In genomic region chr1:134339757-134340619, GRCm38 (mm10) we compare ENCODE assay signal across 17 mouse cellular contexts. TPM values are rescaled to one million over a fixed set of nuclear protein-coding genes. Genes with fewer than 3 reads are reported as not detected.
A peak's percentile ranks its signal among the peaks of the same experiment; 100 is the strongest.
DNase-seq lines count a peak whose midpoint lies in the region; ATAC-seq and TF ChIP-seq lines count a peak whose summit lies in the region.
"Had no signal": no experiment of that assay in that cellular context is flagged by ENCODE, and none has a peak within 500 bp of the region (broad histone marks: within the 10 kb centered on the region; RNA-seq: fewer than 3 reads in every experiment).

No protein-coding gene starts in this region.

- no peaks in the 10 kb centered on the region for H3K36me3 ChIP-seq in intestine, postnatal 0 days (ENCODE audit: control insufficient read depth, insufficient read depth)
- H3K36me3 ChIP-seq in intestine, embryonic 16.5 days (ENCODE audit: control insufficient read depth, insufficient read depth, low read length) = no peaks in the 10 kb centered on the region
- H3K36me3 ChIP-seq in midbrain, postnatal 0 days (ENCODE audit: insufficient read depth, low read length) = no peaks in the 10 kb centered on the region
- no peaks in the 10 kb centered on the region for H3K36me3 ChIP-seq in midbrain, embryonic 11.5 days (ENCODE audit: control insufficient read depth, insufficient read depth, low read length)
- no peaks in the 10 kb centered on the region for H3K36me3 ChIP-seq in forebrain, embryonic 13.5 days (ENCODE audit: poor library complexity, severe bottlenecking)
- no peaks in the 10 kb centered on the region for H3K36me3 ChIP-seq in hindbrain, embryonic 10.5 days
- H3K36me3 ChIP-seq: embryonic facial prominence, embryonic 15.5 days had no signal

- no peaks in the 10 kb centered on the region for H3K9me3 ChIP-seq in intestine, postnatal 0 days (ENCODE audit: control insufficient read depth)
- no peaks in the 10 kb centered on the region for H3K9me3 ChIP-seq in intestine, embryonic 16.5 days (ENCODE audit: control insufficient read depth, low read length)
- H3K9me3 ChIP-seq in midbrain, postnatal 0 days (ENCODE audit: low read length) = no peaks in the 10 kb centered on the region
- H3K9me3 ChIP-seq in midbrain, embryonic 11.5 days (ENCODE audit: control insufficient read depth, low read length) = no peaks in the 10 kb centered on the region
- no peaks in the 10 kb centered on the region for H3K9me3 ChIP-seq in forebrain, embryonic 13.5 days (replicated peaks)
- H3K9me3 ChIP-seq in hindbrain, embryonic 10.5 days = no peaks in the 10 kb centered on the region
- H3K9me3 ChIP-seq: embryonic facial prominence, embryonic 15.5 days had no signal

- H3K4me1 ChIP-seq in intestine, postnatal 0 days (replicated peaks; ENCODE audit: control insufficient read depth, insufficient read depth, low read length) = no peaks in the 10 kb centered on the region
- peaks cover 4% of the 10 kb centered on the region for H3K4me1 ChIP-seq in intestine, embryonic 16.5 days (ENCODE audit: control insufficient read depth, insufficient read depth, low read length)
- peaks cover 3% of the 10 kb centered on the region; the same call in 1 of the 2 replicates for H3K4me1 ChIP-seq in midbrain, postnatal 0 days (ENCODE audit: insufficient read depth, low read length)
- H3K4me1 ChIP-seq in midbrain, embryonic 11.5 days (ENCODE audit: control insufficient read depth, insufficient read depth, low read length) = peaks cover 9% of the 10 kb centered on the region
- peaks cover 14% of the 10 kb centered on the region for H3K4me1 ChIP-seq in forebrain, embryonic 13.5 days
- peaks cover 41% of the 10 kb centered on the region for H3K4me1 ChIP-seq in hindbrain, embryonic 10.5 days (replicated peaks)

- WGBS in intestine, postnatal 0 days = 91% methylated on average over 18 of the region's 18 CpGs
- WGBS in intestine, embryonic 16.5 days = 92% methylated on average over 18 of the region's 18 CpGs
- 95% methylated on average over 18 of the region's 18 CpGs for WGBS in midbrain, postnatal 0 days
- 94% methylated on average over 18 of the region's 18 CpGs for WGBS in midbrain, embryonic 11.5 days
- WGBS in forebrain, embryonic 13.5 days = 94% methylated on average over 18 of the region's 18 CpGs
- 94% methylated on average over 18 of the region's 18 CpGs for WGBS in hindbrain, embryonic 10.5 days

- peak; percentile 39 for DNase-seq in cerebellum, adult 9-11 months
- DNase-seq in cerebellum, postnatal 4 days (ENCODE audit: low spot score in 2 of 2) = no peak
- DNase-seq in midbrain, postnatal 0 days (ENCODE audit: low spot score) = no peak
- DNase-seq in midbrain, embryonic 11.5 days (ENCODE audit: low spot score, missing footprints) = no peak
- DNase-seq in hindbrain, embryonic 10.5 days (ENCODE audit: low spot score) = no peak
- DNase-seq: forebrain, postnatal 0 days; layer of hippocampus, postnatal 36 days; thymus, postnatal 36 days had no signal

- TF ChIP-seq CTCF in intestine, postnatal 0 days (IDR thresholded peaks at IDR 0.05; ENCODE audit: low read depth) = peak; percentile 35
- TF ChIP-seq CTCF in midbrain, postnatal 0 days (IDR thresholded peaks at IDR 0.05) = peak; percentile 31; the same call in 1 of the 2 replicates

- H3K4me3 ChIP-seq in intestine, postnatal 0 days (ENCODE audit: low read depth, low read length) = no peak overlapping the region
- H3K4me3 ChIP-seq in intestine, embryonic 16.5 days (ENCODE audit: low read length) = no peak overlapping the region
- H3K4me3 ChIP-seq in midbrain, postnatal 0 days (ENCODE audit: low read depth, low read length) = no peak overlapping the region
- H3K4me3 ChIP-seq in midbrain, embryonic 11.5 days (ENCODE audit: low read depth, low read length) = no peak overlapping the region
- H3K4me3 ChIP-seq in forebrain, embryonic 13.5 days = no peak overlapping the region
- H3K4me3 ChIP-seq in hindbrain, embryonic 10.5 days = no peak overlapping the region
- H3K4me3 ChIP-seq: embryonic facial prominence, embryonic 15.5 days had no signal

- H3K27ac ChIP-seq in intestine, postnatal 0 days (ENCODE audit: low read depth, low read length) = no peak overlapping the region
- H3K27ac ChIP-seq in intestine, embryonic 16.5 days (ENCODE audit: low read length) = no peak overlapping the region
- no peak overlapping the region for H3K27ac ChIP-seq in midbrain, postnatal 0 days (ENCODE audit: low read depth, low read length)
- H3K27ac ChIP-seq in midbrain, embryonic 11.5 days (ENCODE audit: low read depth, low read length) = no peak overlapping the region
- H3K27ac ChIP-seq in forebrain, embryonic 13.5 days = no peak overlapping the region
- H3K27ac ChIP-seq in hindbrain, embryonic 10.5 days = no peak overlapping the region
- H3K27ac ChIP-seq: embryonic facial prominence, embryonic 15.5 days had no signal

- ATAC-seq in intestine, postnatal 0 days = no peak
- ATAC-seq in intestine, embryonic 16.5 days = no peak
- ATAC-seq in midbrain, postnatal 0 days (ENCODE audit: low FRiP score) = no peak
- no peak for ATAC-seq in midbrain, embryonic 11.5 days (ENCODE audit: low FRiP score)
- ATAC-seq in forebrain, embryonic 13.5 days = no peak
- ATAC-seq: forebrain, postnatal 0 days had no signal

- no peak overlapping the region for H3K9ac ChIP-seq in intestine, postnatal 0 days (ENCODE audit: low read depth, low read length)
- no peak overlapping the region for H3K9ac ChIP-seq in intestine, embryonic 16.5 days (ENCODE audit: low read depth, low read length)
- H3K9ac ChIP-seq in midbrain, postnatal 0 days (replicated peaks; ENCODE audit: low read length, poor library complexity, severe bottlenecking) = no peak overlapping the region
- H3K9ac ChIP-seq in midbrain, embryonic 11.5 days (ENCODE audit: low read length) = no peak overlapping the region
- H3K9ac ChIP-seq in forebrain, embryonic 13.5 days = no peak overlapping the region
- H3K9ac ChIP-seq: embryonic facial prominence, embryonic 15.5 days; forebrain, postnatal 0 days had no signal

- no peak overlapping the region for H3K4me2 ChIP-seq in intestine, postnatal 0 days (replicated peaks; ENCODE audit: low read depth)
- no peak overlapping the region for H3K4me2 ChIP-seq in intestine, embryonic 16.5 days (ENCODE audit: low read depth, low read length)
- no peak overlapping the region for H3K4me2 ChIP-seq in midbrain, postnatal 0 days (ENCODE audit: low read depth, low read length, poor library complexity, severe bottlenecking)
- H3K4me2 ChIP-seq in midbrain, embryonic 11.5 days = no peak overlapping the region
- no peak overlapping the region for H3K4me2 ChIP-seq in forebrain, embryonic 13.5 days
- H3K4me2 ChIP-seq: embryonic facial prominence, embryonic 15.5 days had no signal

- peaks cover 4% of the 10 kb centered on the region; the same call in 1 of the 2 replicates for H3K27me3 ChIP-seq in intestine, postnatal 0 days (replicated peaks; ENCODE audit: control insufficient read depth, insufficient read depth, low read length)
- H3K27me3 ChIP-seq in intestine, embryonic 16.5 days (replicated peaks; ENCODE audit: control insufficient read depth, insufficient read depth, low read length) = no peaks in the 10 kb centered on the region
- H3K27me3 ChIP-seq in midbrain, postnatal 0 days (ENCODE audit: insufficient read depth, low read length) = no peaks in the 10 kb centered on the region
- no peaks in the 10 kb centered on the region for H3K27me3 ChIP-seq in midbrain, embryonic 11.5 days (ENCODE audit: control insufficient read depth, insufficient read depth, low read length)
- no peaks in the 10 kb centered on the region for H3K27me3 ChIP-seq in forebrain, embryonic 13.5 days
- H3K27me3 ChIP-seq in hindbrain, embryonic 10.5 days (ENCODE audit: insufficient read depth, poor library complexity, severe bottlenecking) = peaks cover 10% of the 10 kb centered on the region; the same call in 1 of the 2 replicates
- H3K27me3 ChIP-seq: embryonic facial prominence, embryonic 15.5 days had no signal

RNA-seq across cellular contexts. Expression of gene Ppfia4, which starts 7.3 kb away (rescaled TPM):
- polyA plus RNA-seq in intestine, postnatal 0 days (2015; fragmentation: Nextera tagmentation; extraction: Ambion mirVana) = 2.4 and 2.5 TPM in 2 replicates
- polyA plus RNA-seq in intestine, embryonic 16.5 days (2015; fragmentation: Nextera tagmentation; extraction: Ambion mirVana) = 4.6 and 4.7 TPM in 2 replicates
- total RNA-seq in midbrain, postnatal 0 days (2014; rRNA removed) = 42.0 and 43.3 TPM in 2 replicates
- polyA plus RNA-seq in midbrain, postnatal 0 days (2015; fragmentation: Nextera tagmentation; extraction: Ambion mirVana) = 28.7 and 29.1 TPM in 2 replicates
- polyA plus RNA-seq in midbrain, embryonic 11.5 days (2014; fragmentation: Nextera tagmentation; extraction: Ambion mirVana) = 1.9 and 2.6 TPM in 2 replicates
- 3.5 and 3.7 TPM in 2 replicates for polyA plus RNA-seq in forebrain, embryonic 13.5 days (2015; fragmentation: Nextera tagmentation; extraction: Ambion mirVana)
- 3.2 and 4.1 TPM in 2 replicates for polyA plus RNA-seq in hindbrain, embryonic 10.5 days (2016; fragmentation: Nextera tagmentation; extraction: Ambion mirVana)

RNA-seq across cellular contexts. Expression of gene Tmem183a, which starts 21.8 kb away (rescaled TPM):
- 59.8 and 60.6 TPM in 2 replicates for polyA plus RNA-seq in intestine, postnatal 0 days (2015; fragmentation: Nextera tagmentation; extraction: Ambion mirVana)
- 84.9 and 88.6 TPM in 2 replicates for polyA plus RNA-seq in intestine, embryonic 16.5 days (2015; fragmentation: Nextera tagmentation; extraction: Ambion mirVana)
- 245 and 286 TPM in 2 replicates for total RNA-seq in midbrain, postnatal 0 days (2014; rRNA removed)
- polyA plus RNA-seq in midbrain, postnatal 0 days (2015; fragmentation: Nextera tagmentation; extraction: Ambion mirVana) = 120 and 125 TPM in 2 replicates
- polyA plus RNA-seq in midbrain, embryonic 11.5 days (2014; fragmentation: Nextera tagmentation; extraction: Ambion mirVana) = 128 and 137 TPM in 2 replicates
- polyA plus RNA-seq in forebrain, embryonic 13.5 days (2015; fragmentation: Nextera tagmentation; extraction: Ambion mirVana) = 126 and 131 TPM in 2 replicates
- 108 and 132 TPM in 2 replicates for polyA plus RNA-seq in hindbrain, embryonic 10.5 days (2016; fragmentation: Nextera tagmentation; extraction: Ambion mirVana)

RNA-seq across cellular contexts. Expression of gene 4933406M09Rik, which starts 45.8 kb away (rescaled TPM):
- not detected in 2 replicates for polyA plus RNA-seq in intestine, postnatal 0 days (2015; fragmentation: Nextera tagmentation; extraction: Ambion mirVana)
- polyA plus RNA-seq in intestine, embryonic 16.5 days (2015; fragmentation: Nextera tagmentation; extraction: Ambion mirVana) = 0.07 TPM in 1 of 2 replicates, not detected in the other
- total RNA-seq in midbrain, postnatal 0 days (2014; rRNA removed) = not detected in 2 replicates
- not detected in 2 replicates for polyA plus RNA-seq in midbrain, postnatal 0 days (2015; fragmentation: Nextera tagmentation; extraction: Ambion mirVana)
- not detected in 2 replicates for polyA plus RNA-seq in midbrain, embryonic 11.5 days (2014; fragmentation: Nextera tagmentation; extraction: Ambion mirVana)
- not detected in 2 replicates for polyA plus RNA-seq in forebrain, embryonic 13.5 days (2015; fragmentation: Nextera tagmentation; extraction: Ambion mirVana)
- polyA plus RNA-seq in hindbrain, embryonic 10.5 days (2016; fragmentation: Nextera tagmentation; extraction: Ambion mirVana) = not detected in 2 replicates
- total RNA-seq: adrenal gland, postnatal 4 days; forebrain, postnatal 0 days; hematopoietic stem cell, adult 5-6 weeks; layer of hippocampus, postnatal 36 days had no signal
- polyA plus RNA-seq: embryonic facial prominence, embryonic 15.5 days; forebrain, postnatal 0 days; kidney, embryonic 16.5 days; limb, embryonic 14.5 days; stomach, embryonic 14.5 days had no signal

RNA-seq across cellular contexts. Expression of gene Myog, which starts 50.2 kb away (rescaled TPM):
- polyA plus RNA-seq in intestine, postnatal 0 days (2015; fragmentation: Nextera tagmentation; extraction: Ambion mirVana) = 0.08 TPM in 1 of 2 replicates, not detected in the other
- polyA plus RNA-seq in intestine, embryonic 16.5 days (2015; fragmentation: Nextera tagmentation; extraction: Ambion mirVana) = 0.32 TPM in 2 replicates
- total RNA-seq in midbrain, postnatal 0 days (2014; rRNA removed) = 0.11 and 0.19 TPM in 2 replicates
- not detected in 2 replicates for polyA plus RNA-seq in midbrain, postnatal 0 days (2015; fragmentation: Nextera tagmentation; extraction: Ambion mirVana)
- not detected in 2 replicates for polyA plus RNA-seq in midbrain, embryonic 11.5 days (2014; fragmentation: Nextera tagmentation; extraction: Ambion mirVana)
- polyA plus RNA-seq in forebrain, embryonic 13.5 days (2015; fragmentation: Nextera tagmentation; extraction: Ambion mirVana) = not detected in 2 replicates
- 0.14 and 0.33 TPM in 2 replicates for polyA plus RNA-seq in hindbrain, embryonic 10.5 days (2016; fragmentation: Nextera tagmentation; extraction: Ambion mirVana)
- total RNA-seq: hematopoietic stem cell, adult 5-6 weeks; layer of hippocampus, postnatal 36 days had no signal
